Mouse (Mus musculus): Measurements from ENCODE around the gene Oxct1. TPM values are rescaled to one million over a fixed set of nuclear protein-coding genes. Genes with fewer than 3 reads are reported as not detected.

Gene Oxct1
- polyA plus RNA-seq, 1 experiment from 2014 or later, result 212 TPM

DNA sequence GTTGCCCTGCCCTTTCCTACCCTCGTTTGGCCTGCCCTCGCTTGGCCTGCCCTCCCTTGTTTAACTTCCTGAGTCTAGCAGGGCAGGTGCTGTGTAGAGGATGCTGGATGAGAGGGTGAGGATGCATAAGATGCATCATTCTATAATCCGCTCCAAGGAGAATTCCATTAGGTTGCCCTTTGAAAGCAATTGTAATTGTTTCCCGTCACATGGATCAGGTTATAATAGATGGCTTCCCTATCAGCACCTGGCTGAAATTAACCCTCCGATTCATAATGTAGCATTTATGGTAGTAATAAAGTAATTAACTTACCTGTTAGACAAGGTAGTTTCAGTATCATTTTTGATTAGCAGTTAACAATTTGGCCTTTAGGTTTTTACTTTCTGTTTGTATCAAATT, 119.2 kb downstream of the Oxct1 start:
- Histone ChIP-seq H3K27me3 (replicated peaks; ENCODE audit: control insufficient read depth, insufficient read depth, low read length) (no peaks in the 10 kb centered on the region), H3K27ac (ENCODE audit: low read length) (no peak overlapping the region), H3K4me2 (ENCODE audit: low read depth, low read length) (no peak overlapping the region), H3K36me3 (ENCODE audit: control insufficient read depth, insufficient read depth, low read length) (0 out of 2 replicates have a peak, but pooled peaks cover 2% of the 10 kb centered on the region), H3K4me1 (ENCODE audit: control insufficient read depth, insufficient read depth, low read length) (no peaks in the 10 kb centered on the region), H3K9me3 (ENCODE audit: control insufficient read depth, low read length) (no peaks in the 10 kb centered on the region), H3K9ac (ENCODE audit: low read depth, low read length) (no peak overlapping the region), H3K4me3 (ENCODE audit: low read length) (no peak overlapping the region)
- ATAC-seq, result peak; percentile 73
- WGBS, result 71% methylated on average over 5 of the region's 5 CpGs

DNA sequence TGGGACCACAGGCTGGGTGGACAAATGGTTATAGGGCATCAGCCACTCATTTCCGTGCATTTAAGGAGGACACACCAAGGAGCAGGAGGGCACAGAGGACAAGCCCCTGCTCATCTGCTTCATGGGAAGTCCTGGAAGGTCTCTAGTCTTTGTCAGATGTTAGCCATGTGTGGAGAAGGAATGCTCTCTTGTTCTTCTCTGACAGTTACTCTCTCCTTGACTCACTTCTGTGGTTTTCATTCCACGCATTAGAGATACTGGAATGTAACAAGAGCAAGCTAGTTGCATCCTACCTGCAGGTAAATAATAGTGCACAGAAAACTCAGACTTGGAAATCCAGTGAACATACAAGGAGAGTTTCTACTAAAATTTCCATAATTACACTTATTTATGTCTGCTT, 121.5 kb downstream of the Oxct1 start:
- H3K9me3 ChIP-seq (ENCODE audit: control insufficient read depth, low read length), result no peaks in the 10 kb centered on the region
- no peak overlapping the region for H3K4me3 ChIP-seq (ENCODE audit: low read length)
- H3K36me3 ChIP-seq (ENCODE audit: control insufficient read depth, insufficient read depth, low read length), result 0 out of 2 replicates have a peak, but pooled peaks cover 2% of the 10 kb centered on the region
- H3K27ac ChIP-seq (ENCODE audit: low read length), result no peak overlapping the region
- H3K4me1 ChIP-seq (ENCODE audit: control insufficient read depth, insufficient read depth, low read length), result no peaks in the 10 kb centered on the region
- 94% methylated on average over 2 of the region's 2 CpGs for WGBS
- no peaks in the 10 kb centered on the region for H3K27me3 ChIP-seq (replicated peaks; ENCODE audit: control insufficient read depth, insufficient read depth, low read length)
- no peak overlapping the region for H3K4me2 ChIP-seq (ENCODE audit: low read depth, low read length)
- H3K9ac ChIP-seq (ENCODE audit: low read depth, low read length), result no peak overlapping the region
- no peak for ATAC-seq

DNA sequence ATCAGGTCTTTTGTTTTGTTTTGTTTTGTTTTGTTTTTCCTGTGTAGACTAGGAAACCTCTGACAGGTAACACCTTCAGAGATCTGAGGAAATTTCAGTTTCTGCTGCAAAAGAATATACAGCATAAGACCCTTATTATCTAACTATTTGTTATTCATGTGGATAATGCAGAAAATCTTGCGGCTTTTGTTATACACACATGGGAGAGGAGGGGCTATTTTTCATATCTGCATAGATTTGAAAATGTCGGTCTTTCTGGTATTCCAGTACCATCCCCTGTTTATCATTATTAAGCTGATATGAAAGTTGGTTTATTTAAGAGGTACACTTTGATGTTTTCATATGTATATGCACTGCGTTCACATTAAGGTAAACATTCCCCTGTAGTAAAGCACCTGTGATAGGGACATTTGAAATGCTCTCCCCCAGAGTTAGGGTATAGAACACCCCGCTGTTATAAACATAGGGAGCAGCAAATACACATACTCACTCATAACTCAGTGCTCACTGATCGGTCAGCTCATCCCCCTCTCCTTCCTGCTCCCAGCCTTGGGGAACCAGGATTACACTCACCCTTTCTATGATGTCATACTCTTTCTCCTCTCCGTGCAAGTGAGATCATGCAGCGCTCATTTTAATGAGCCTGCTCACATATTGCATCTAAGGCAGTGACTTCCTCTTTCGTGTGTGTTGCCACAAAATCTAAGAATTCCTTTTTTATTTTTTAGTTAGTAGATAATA, 122.6 kb downstream of the Oxct1 start:
- Histone ChIP-seq H3K4me2 (ENCODE audit: low read depth, low read length) (no peak overlapping the region), H3K4me3 (ENCODE audit: low read length) (no peak overlapping the region), H3K4me1 (ENCODE audit: control insufficient read depth, insufficient read depth, low read length) (no peaks in the 10 kb centered on the region), H3K27ac (ENCODE audit: low read length) (no peak overlapping the region), H3K27me3 (replicated peaks; ENCODE audit: control insufficient read depth, insufficient read depth, low read length) (no peaks in the 10 kb centered on the region), H3K36me3 (ENCODE audit: control insufficient read depth, insufficient read depth, low read length) (0 out of 2 replicates have a peak, but pooled peaks cover 2% of the 10 kb centered on the region), H3K9me3 (ENCODE audit: control insufficient read depth, low read length) (no peaks in the 10 kb centered on the region), H3K9ac (ENCODE audit: low read depth, low read length) (no peak overlapping the region)
- WGBS, result 75% methylated on average over 8 of the region's 8 CpGs
- ATAC-seq, result no peak

DNA sequence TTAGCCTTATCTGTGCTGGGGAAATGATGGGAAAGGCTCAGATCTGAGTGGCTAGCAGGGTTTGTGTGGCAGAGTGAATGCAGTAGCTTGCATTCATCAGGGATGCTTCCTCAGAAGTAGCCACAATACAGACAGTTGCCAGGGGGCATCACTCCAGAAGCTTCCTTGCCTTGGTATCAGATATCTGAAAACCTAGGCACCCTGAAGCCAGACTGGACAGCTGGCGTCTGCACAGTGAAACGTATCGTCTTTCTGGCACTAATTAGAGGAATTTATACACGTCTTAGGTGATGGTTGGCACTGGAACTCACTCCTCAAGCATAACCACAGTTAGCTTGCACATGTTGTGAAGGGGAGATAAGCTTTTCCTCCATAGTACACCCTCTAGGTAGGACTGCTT, 128.5 kb downstream of the Oxct1 start:
- H3K9ac ChIP-seq (ENCODE audit: low read depth, low read length), result no peak overlapping the region
- peaks cover 9% of the 10 kb centered on the region; the same call in 1 of the 2 replicates for H3K36me3 ChIP-seq (ENCODE audit: control insufficient read depth, insufficient read depth, low read length)
- no peak overlapping the region for H3K27ac ChIP-seq (ENCODE audit: low read length)
- no peaks in the 10 kb centered on the region for H3K4me1 ChIP-seq (ENCODE audit: control insufficient read depth, insufficient read depth, low read length)
- H3K4me2 ChIP-seq (ENCODE audit: low read depth, low read length), result no peak overlapping the region
- no peaks in the 10 kb centered on the region for H3K27me3 ChIP-seq (replicated peaks; ENCODE audit: control insufficient read depth, insufficient read depth, low read length)
- 89% methylated on average over 4 of the region's 4 CpGs for WGBS
- no peaks in the 10 kb centered on the region for H3K9me3 ChIP-seq (ENCODE audit: control insufficient read depth, low read length)
- no peak for ATAC-seq
- H3K4me3 ChIP-seq (ENCODE audit: low read length), result no peak overlapping the region

DNA sequence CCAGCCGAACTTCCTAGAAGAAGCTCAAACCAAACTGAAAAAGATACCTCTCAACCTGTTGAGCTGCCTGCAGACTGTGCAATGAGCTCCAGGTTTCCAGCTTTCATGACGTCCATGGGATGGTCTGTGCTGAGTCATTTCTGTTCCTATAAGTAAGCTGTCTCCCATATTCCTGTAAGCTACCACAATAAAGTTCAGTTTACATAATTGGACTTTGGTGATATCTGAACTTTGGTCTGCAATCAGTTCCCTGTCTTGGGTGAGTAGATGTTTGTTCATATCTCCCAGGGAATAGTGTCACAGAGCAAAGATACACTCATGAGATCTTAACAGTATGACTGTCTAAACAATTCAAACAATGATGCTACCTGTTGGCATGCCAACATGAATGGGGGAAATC, 141.8 kb downstream of the Oxct1 start:
- peaks cover 5% of the 10 kb centered on the region; the same call in 1 of the 2 replicates for H3K9me3 ChIP-seq (ENCODE audit: control insufficient read depth, low read length)
- H3K27ac ChIP-seq (ENCODE audit: low read length), result no peak overlapping the region
- H3K27me3 ChIP-seq (replicated peaks; ENCODE audit: control insufficient read depth, insufficient read depth, low read length), result no peaks in the 10 kb centered on the region
- H3K4me1 ChIP-seq (ENCODE audit: control insufficient read depth, insufficient read depth, low read length), result no peaks in the 10 kb centered on the region
- no peak overlapping the region for H3K9ac ChIP-seq (ENCODE audit: low read depth, low read length)
- H3K4me2 ChIP-seq (ENCODE audit: low read depth, low read length), result no peak overlapping the region
- WGBS, result 51% methylated on average over 2 of the region's 2 CpGs
- ATAC-seq, result peak; percentile 74
- no peaks in the 10 kb centered on the region for H3K36me3 ChIP-seq (ENCODE audit: control insufficient read depth, insufficient read depth, low read length)
- no peak overlapping the region for H3K4me3 ChIP-seq (ENCODE audit: low read length)

DNA sequence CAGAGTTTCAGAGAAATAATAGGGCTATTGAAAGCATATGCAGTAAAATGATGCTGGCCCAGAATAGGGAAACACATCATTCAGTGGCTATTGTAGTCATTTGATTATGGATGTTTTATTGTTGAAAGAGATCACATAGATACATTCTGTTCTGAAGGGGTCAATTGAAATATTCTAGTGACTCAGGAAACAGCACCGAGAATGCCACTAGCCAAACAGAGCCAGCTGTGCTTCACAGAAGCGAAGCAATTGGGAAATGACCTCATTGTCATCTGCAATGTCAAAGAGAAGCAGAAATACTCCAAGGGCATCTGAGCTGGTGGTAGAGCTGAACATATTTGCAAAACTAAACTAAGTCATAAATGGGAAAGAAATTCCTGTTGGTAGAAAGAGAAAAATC, 145.4 kb downstream of the Oxct1 start:
- 55% methylated on average over 2 of the region's 2 CpGs for WGBS

DNA sequence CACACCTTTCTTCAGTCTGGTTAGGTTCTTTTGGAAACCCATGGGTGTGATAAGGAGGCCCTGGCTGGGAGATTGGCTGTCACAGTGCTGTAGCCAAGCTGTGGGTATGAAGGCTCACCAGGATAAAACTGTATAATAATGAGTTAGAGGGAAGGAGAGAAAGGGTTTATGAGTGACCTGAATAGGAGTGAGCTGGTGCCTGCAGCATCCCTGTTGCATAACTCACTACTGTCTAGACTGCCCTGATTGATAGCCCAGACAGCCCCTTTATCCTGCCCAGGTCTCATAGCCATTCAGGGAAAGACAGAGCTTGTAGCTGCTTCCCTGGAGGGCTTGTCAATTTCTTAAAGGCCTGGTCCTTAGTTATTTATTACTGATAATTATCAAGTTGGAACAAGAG, 171.7 kb downstream of the Oxct1 start:
- H3K27me3 ChIP-seq (replicated peaks; ENCODE audit: control insufficient read depth, insufficient read depth, low read length), result no peaks in the 10 kb centered on the region
- H3K9me3 ChIP-seq (ENCODE audit: control insufficient read depth, low read length), result no peaks in the 10 kb centered on the region
- H3K36me3 ChIP-seq (ENCODE audit: control insufficient read depth, insufficient read depth, low read length), result no peaks in the 10 kb centered on the region
- ATAC-seq, result no peak
- no peak overlapping the region for H3K4me3 ChIP-seq (ENCODE audit: low read length)
- H3K4me1 ChIP-seq (ENCODE audit: control insufficient read depth, insufficient read depth, low read length), result no peaks in the 10 kb centered on the region
- H3K4me2 ChIP-seq (ENCODE audit: low read depth, low read length), result no peak overlapping the region
- no peak overlapping the region for H3K27ac ChIP-seq (ENCODE audit: low read length)
- no peak overlapping the region for H3K9ac ChIP-seq (ENCODE audit: low read depth, low read length)

More for the DNA sequence above, 145.4 kb downstream of the Oxct1 start:
- no peak for ATAC-seq
- Histone ChIP-seq H3K27ac (ENCODE audit: low read length) (no peak overlapping the region), H3K4me1 (ENCODE audit: control insufficient read depth, insufficient read depth, low read length) (no peaks in the 10 kb centered on the region), H3K4me2 (ENCODE audit: low read depth, low read length) (no peak overlapping the region), H3K4me3 (ENCODE audit: low read length) (no peak overlapping the region), H3K9me3 (ENCODE audit: control insufficient read depth, low read length) (no peaks in the 10 kb centered on the region; the same call in 1 of the 2 replicates), H3K27me3 (replicated peaks; ENCODE audit: control insufficient read depth, insufficient read depth, low read length) (no peaks in the 10 kb centered on the region), H3K36me3 (ENCODE audit: control insufficient read depth, insufficient read depth, low read length) (no peaks in the 10 kb centered on the region), H3K9ac (ENCODE audit: low read depth, low read length) (no peak overlapping the region)

Other genes starting within 250 kb of the Oxct1 start
- gene Fbxo4, start 46.8 kb upstream of the Oxct1 start, polyA plus RNA-seq (2015; fragmentation: Nextera tagmentation; extraction: Ambion mirVana), result 9.5 and 9.7 TPM in 2 replicates
- gene AW549877, start 30.6 kb upstream of the Oxct1 start, polyA plus RNA-seq (2015; fragmentation: Nextera tagmentation; extraction: Ambion mirVana), result 26.6 and 33.2 TPM in 2 replicates

Data from intestine, embryonic 16.5 days (tissue).